Mouse (Mus musculus) E14TG2a.4 (cell line): ENCODE measurements around the gene Mgst3.

ENCODE experiments used
- CTCF ChIP-seq: conservative IDR thresholded peaks from 2 replicates; pipeline ENCODE4 v1.5.1; 2014; ENCODE audit warnings: low read length
- NANOG ChIP-seq: IDR thresholded peaks from 2 replicates; pipeline ENCODE4 v1.6.1; 2014; ENCODE audit warnings: borderline replicate concordance, low read length, mixed read lengths

DNA sequence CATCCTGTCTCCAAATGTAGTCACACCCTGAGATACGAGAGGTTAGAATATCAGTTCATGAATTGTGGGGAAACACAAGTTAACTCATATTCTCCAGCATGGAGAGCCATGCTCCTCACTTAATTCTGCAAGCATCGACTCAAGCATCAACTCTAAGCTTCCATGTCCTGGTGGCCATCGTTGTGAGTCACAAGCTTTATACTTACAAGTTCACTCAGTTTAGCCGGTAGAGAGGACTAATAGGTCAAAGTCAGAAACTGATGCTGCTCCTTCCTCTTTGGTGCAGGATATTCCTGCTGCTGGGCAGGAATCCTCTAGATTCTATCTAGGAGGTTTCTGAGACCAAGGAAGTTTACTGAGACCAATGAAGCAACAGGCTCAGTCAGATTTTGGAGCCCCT lies 11.6 kb upstream of the Mgst3 start:
- TF ChIP-seq CTCF (no peak), NANOG (no peak)
